Mouse (Mus musculus) midbrain, embryonic 14.5 days (tissue): ENCODE results near the gene Ip6k1. TPM values are rescaled to one million over a fixed set of nuclear protein-coding genes. Genes with fewer than 3 reads are reported as not detected.
A peak's percentile ranks its signal among the peaks of the same experiment; 100 is the strongest.
"Not testable (repeated sequence)": the region's sequence is repeated elsewhere in the genome, so short reads cannot be mapped to it uniquely, and the experiment has no call there.

Experiments
- ATAC-seq: fragments of 200-750 bp; cut with Nextera tagmentation; 2 replicates; pipeline ENCODE4 v1.8.0; 2017; ENCODE audit warnings: moderate number of reproducible peaks, moderate library complexity; ENCODE audit not compliant: low FRiP score, low TSS enrichment
- DNase-seq: peaks from one replicate; pipeline ENCODE4 v3.0.0-alpha.2; 2015
- H3K27ac ChIP-seq: fragments of 300-500 bp; sonication (generic); replicated peaks from 2 replicates; pipeline ENCODE4 v1.5.1; 2014; ENCODE audit warnings: mild to moderate bottlenecking, low read depth, low read length, moderate library complexity
- H3K27me3 ChIP-seq: fragments of 300-500 bp; sonication (generic); 2 replicates; pipeline ENCODE4 v1.6.1; 2014; ENCODE audit warnings: low read length, control low read depth, mixed read lengths; ENCODE audit not compliant: control insufficient read depth, insufficient read depth
- H3K36me3 ChIP-seq: fragments of 300-500 bp; sonication (generic); 2 replicates; pipeline ENCODE4 v1.6.1; 2014; ENCODE audit warnings: low read length, control low read depth; ENCODE audit not compliant: control insufficient read depth, insufficient read depth
- H3K4me1 ChIP-seq: fragments of 300-500 bp; sonication (generic); 2 replicates; pipeline ENCODE4 v1.6.1; 2014; ENCODE audit warnings: mild to moderate bottlenecking, antibody characterized with exemption, low read length, control low read depth; ENCODE audit not compliant: control insufficient read depth, insufficient read depth
- H3K4me2 ChIP-seq: fragments of 300-500 bp; sonication (generic); 2 replicates; pipeline ENCODE4 v1.6.1; 2014; ENCODE audit warnings: mild to moderate bottlenecking, low read length, moderate library complexity
- H3K4me3 ChIP-seq: fragments of 300-500 bp; sonication (generic); replicated peaks from 2 replicates; pipeline ENCODE4 v1.5.1; 2014; ENCODE audit warnings: low read depth, low read length
- H3K9ac ChIP-seq: fragments of 300-500 bp; sonication (generic); replicated peaks from 2 replicates; pipeline ENCODE4 v1.6.1; 2014; ENCODE audit warnings: mild to moderate bottlenecking, low read length, moderate library complexity
- H3K9me3 ChIP-seq: fragments of 300-500 bp; sonication (generic); 2 replicates; pipeline ENCODE4 v1.6.1; 2016; ENCODE audit warnings: low read length, control low read depth, mixed read lengths; ENCODE audit not compliant: control insufficient read depth
- WGBS: fragments of 180-500 bp; shearing (Covaris S2); extraction: QIAGEN DNeasy Blood & Tissue Kit; methylation state at CpG from one replicate; pipeline ENCODE4 v1.1.7; 2014; 5-methylcytosine and 5-hydroxymethylcytosine counted together
- polyA plus RNA-seq: library from polyadenylated mRNA; unstranded; fragments of >200 nt; fragmentation: Nextera tagmentation; extraction: Ambion mirVana; gene quantifications from 2 replicates; pipeline ENCODE4 v1.2.1, GENCODE M21; 2014

The Ip6k1 gene
- polyA plus RNA-seq, 1 experiment from 2014 or later = 61.1 TPM

DNA sequence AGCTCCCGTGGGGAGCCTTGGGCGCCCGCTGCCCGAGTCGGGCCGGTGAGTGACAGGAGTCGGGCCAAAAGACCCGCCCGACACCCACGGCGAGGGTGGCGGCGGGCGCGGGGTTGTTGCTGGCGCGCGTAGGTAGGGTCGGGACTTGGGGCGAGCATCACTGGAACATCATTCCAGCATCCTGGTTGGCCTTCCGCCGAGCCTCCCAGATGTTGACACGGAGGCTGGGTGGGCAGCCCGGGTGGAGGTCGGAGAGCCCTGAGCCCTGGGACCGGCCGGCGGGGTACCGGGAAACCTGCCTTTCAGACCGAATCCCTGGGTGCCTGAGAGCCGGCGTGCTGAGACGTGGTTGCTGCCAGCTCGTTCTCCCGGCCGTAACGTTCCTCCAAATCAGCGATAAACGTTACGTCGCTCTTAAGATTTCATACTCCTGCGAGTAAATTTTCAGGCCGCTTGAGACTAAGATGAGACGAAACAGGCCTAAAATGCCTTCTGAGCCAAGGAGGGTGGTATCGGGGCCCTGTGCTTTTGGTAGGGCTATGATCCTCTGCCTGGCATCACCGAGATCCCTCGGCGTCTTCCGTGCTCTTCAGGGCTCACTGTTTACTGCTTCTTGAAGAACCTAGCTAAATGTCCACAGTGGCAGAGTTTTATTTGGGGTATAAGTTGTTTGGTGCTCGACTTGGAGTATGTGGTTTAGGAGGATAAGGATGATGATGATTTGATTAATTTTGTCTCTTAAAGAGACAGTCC, 653 bp downstream of the Ip6k1 start:
- ATAC-seq (peak; percentile 76; the same call in 1 of the 2 replicates), DNase-seq (peak; percentile 53)
- peak overlapping the region; percentile 94 for H3K9ac ChIP-seq
- H3K4me3 ChIP-seq = peak overlapping the region; percentile 96
- H3K9me3 ChIP-seq = no peaks in the 10 kb centered on the region
- WGBS = under 1% methylated on average over 50 of the region's 50 CpGs
- H3K36me3 ChIP-seq = no peaks in the 10 kb centered on the region
- H3K4me2 ChIP-seq = peak overlapping the region; percentile 90
- no peaks in the 10 kb centered on the region for H3K27me3 ChIP-seq
- H3K27ac ChIP-seq = peak overlapping the region; percentile 95
- H3K4me1 ChIP-seq = peaks cover 23% of the 10 kb centered on the region

DNA sequence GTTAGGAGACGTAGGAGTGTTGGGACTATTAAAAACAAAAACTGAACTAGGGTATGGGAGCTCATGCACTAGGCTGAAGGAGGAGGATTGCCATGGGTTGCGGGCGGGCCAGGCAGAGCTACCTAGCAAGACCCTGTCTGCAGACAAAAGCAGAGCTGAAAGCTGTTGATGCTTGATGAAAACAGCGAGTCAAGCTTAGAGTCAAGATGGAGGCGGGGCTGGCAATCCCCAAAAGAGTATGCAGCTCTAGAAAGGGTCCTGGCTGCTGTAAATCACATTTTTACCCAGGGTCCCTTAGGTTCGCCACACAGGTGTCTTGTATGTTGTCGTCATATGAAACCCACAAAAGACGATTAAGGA, 1.2 kb downstream of the Ip6k1 start:
- H3K4me2 ChIP-seq = peak overlapping the region; percentile 90
- peak; percentile 60 for DNase-seq
- H3K36me3 ChIP-seq = no peaks in the 10 kb centered on the region
- no peak for ATAC-seq
- 19% methylated on average over 8 of the region's 8 CpGs for WGBS
- peak overlapping the region; percentile 95 for H3K27ac ChIP-seq
- peak overlapping the region; percentile 96 for H3K4me3 ChIP-seq
- H3K27me3 ChIP-seq = no peaks in the 10 kb centered on the region
- H3K9ac ChIP-seq = peak overlapping the region; percentile 94
- H3K4me1 ChIP-seq = peaks cover 23% of the 10 kb centered on the region
- H3K9me3 ChIP-seq = no peaks in the 10 kb centered on the region

DNA sequence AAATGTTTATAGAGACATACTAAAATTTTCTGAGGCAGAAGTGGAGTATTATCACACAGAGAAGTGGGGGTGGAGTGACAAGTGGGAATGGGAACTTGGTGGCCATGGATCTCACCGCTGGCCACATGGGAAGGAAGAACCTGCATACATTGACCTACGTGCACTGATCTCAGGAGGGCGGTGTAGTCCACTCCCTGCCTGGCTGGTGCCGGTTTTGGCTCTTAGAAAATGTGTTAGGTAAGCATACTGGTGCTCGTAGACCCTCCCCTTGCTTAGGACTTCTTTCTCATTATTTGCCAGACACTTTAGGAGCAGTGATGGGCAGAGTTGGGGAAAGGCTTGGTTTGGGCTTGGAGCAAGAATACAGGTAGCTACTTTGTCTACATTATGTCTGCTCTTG, 5.7 kb downstream of the Ip6k1 start:
- H3K36me3 ChIP-seq = 0 out of 2 replicates have a peak, but pooled peaks cover 7% of the 10 kb centered on the region
- H3K9me3 ChIP-seq = no peaks in the 10 kb centered on the region
- DNase-seq = no peak
- no peak overlapping the region for H3K4me2 ChIP-seq
- no peak for ATAC-seq
- 94% methylated on average over 5 of the region's 5 CpGs for WGBS
- H3K27ac ChIP-seq = no peak overlapping the region
- H3K27me3 ChIP-seq = no peaks in the 10 kb centered on the region
- H3K4me3 ChIP-seq = no peak overlapping the region
- H3K4me1 ChIP-seq = peaks cover 17% of the 10 kb centered on the region
- no peak overlapping the region for H3K9ac ChIP-seq

DNA sequence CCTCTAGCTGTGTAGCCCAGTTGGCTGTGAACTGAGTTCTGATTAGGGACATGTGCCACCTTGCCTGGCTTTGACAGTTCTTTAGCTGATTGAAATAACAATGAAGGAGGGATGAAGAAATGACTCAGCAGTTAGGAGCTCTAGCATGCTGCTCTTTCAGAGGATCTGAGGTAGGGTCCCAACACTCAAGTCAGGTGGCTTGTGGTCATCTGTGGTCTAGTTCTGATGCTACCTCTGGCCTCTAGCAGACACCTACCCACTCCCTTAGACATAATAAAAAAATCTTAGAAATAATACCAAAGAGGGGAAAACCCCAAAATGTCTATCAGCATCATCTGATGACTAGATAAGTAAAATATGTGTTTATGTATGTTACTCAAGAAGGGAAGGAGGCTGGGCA, 8.1 kb downstream of the Ip6k1 start:
- Histone ChIP-seq H3K27ac (no peak overlapping the region), H3K4me3 (no peak overlapping the region), H3K9ac (no peak overlapping the region), H3K4me2 (no peak overlapping the region), H3K4me1 (peaks cover 1% of the 10 kb centered on the region; the same call in 1 of the 2 replicates), H3K9me3 (no peaks in the 10 kb centered on the region), H3K27me3 (no peaks in the 10 kb centered on the region), H3K36me3 (0 out of 2 replicates have a peak, but pooled peaks cover 7% of the 10 kb centered on the region)
- ATAC-seq (no peak), DNase-seq (no peak)

DNA sequence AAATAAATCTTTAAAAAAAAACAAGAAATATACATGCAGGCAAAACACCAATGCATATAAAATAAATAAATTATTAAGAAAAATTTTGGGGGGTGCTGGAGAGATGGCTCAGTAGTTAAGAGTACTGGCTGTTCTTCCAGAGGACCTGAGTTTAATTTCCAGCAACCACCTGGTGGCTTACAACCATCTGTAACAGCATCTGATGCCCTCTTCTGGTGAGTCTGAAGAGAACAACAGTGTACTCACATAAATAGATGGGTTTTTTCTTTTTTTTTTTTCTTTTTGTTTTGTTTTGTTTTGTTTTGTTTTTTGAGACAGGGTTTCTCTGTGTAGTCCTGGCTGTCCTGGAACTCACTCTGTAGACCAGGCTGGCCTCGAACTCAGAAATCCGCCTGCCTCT, 11.3 kb downstream of the Ip6k1 start:
- not testable (repeated sequence) for ATAC-seq, DNase-seq, H3K4me1 ChIP-seq, H3K27me3 ChIP-seq, H3K9ac ChIP-seq, H3K4me3 ChIP-seq, H3K27ac ChIP-seq, H3K4me2 ChIP-seq, H3K9me3 ChIP-seq
- peaks cover 11% of the 10 kb centered on the region; the same call in 1 of the 2 replicates for H3K36me3 ChIP-seq
- WGBS = 98% methylated on average over 2 of the region's 2 CpGs

DNA sequence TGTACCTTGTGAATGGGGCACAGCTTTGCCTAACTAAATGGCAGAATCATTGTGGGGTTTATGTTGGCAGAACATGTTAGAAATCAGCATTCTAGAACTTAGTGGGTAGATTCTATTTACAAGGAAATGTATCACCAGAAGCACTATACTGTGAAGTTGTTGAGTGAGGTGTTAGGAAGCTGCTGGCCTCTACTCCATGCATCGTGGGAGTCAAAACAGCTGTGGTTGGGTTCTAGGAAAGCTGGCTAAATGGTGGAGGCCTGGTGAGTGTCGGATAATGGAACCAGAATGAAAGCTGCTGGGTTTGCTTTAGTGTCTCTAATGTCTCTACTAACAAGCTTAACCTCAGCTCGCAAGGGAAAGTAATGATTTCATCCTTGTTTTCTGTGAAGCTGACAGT, 14.8 kb downstream of the Ip6k1 start:
- Histone ChIP-seq H3K36me3 (peaks cover 11% of the 10 kb centered on the region; the same call in 1 of the 2 replicates), H3K4me1 (no peaks in the 10 kb centered on the region), H3K9me3 (no peaks in the 10 kb centered on the region), H3K27me3 (no peaks in the 10 kb centered on the region), H3K9ac (no peak overlapping the region), H3K4me3 (no peak overlapping the region), H3K27ac (no peak overlapping the region), H3K4me2 (no peak overlapping the region)
- DNase-seq (no peak), ATAC-seq (no peak)
- WGBS = 77% methylated on average over 3 of the region's 3 CpGs

DNA sequence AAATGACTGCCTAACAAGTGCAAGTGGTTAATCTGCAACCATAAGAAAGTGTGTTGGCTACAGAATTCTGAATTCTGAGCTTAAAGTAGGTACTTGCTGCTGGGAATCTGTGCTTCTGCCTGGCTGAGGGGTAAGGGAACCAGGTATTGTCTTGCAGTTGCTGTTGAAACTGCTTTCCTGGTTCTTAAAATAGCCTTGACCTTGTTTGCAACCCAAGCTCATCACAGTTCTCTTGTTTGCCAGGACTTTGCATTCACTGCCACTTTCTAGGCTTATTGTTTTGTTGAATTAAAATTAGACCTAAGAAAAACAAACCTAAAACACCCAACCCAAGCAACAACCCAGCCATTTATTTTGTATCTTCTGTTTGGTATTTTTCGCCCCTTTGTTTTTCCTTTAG, 18.4 kb downstream of the Ip6k1 start:
- Histone ChIP-seq H3K4me1 (no peaks in the 10 kb centered on the region), H3K9me3 (no peaks in the 10 kb centered on the region), H3K27me3 (no peaks in the 10 kb centered on the region), H3K9ac (no peak overlapping the region), H3K4me3 (no peak overlapping the region), H3K27ac (no peak overlapping the region), H3K36me3 (peaks cover 22% of the 10 kb centered on the region), H3K4me2 (no peak overlapping the region)
- 96% methylated on average over 1 of the region's 1 CpGs for WGBS
- no peak for DNase-seq
- no peak for ATAC-seq

DNA sequence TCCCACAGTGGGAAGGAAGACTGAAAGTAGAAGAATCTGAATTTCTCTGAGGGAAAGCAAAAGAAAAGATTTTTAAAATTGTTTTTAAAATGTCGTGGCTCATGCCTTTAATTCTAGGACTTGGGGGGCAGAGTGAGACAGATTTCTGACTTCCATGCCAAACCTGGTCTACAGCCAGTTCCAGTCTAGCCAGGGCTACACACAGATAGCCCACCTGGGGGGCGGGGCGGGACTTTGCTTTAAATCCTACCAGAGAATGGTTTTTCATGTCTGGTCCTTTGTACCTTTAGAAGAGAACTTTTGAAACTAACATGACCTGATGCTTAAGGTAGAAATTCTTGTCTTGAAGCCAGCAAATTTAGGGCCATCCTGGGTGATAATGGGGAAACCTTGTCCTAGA, 20.9 kb downstream of the Ip6k1 start:
- 92% methylated on average over 3 of the region's 3 CpGs for WGBS
- H3K27ac ChIP-seq = no peak overlapping the region
- H3K4me3 ChIP-seq = no peak overlapping the region
- H3K4me1 ChIP-seq = no peaks in the 10 kb centered on the region
- ATAC-seq = no peak
- H3K9me3 ChIP-seq = no peaks in the 10 kb centered on the region
- DNase-seq = no peak
- H3K9ac ChIP-seq = no peak overlapping the region
- H3K36me3 ChIP-seq = peaks cover 38% of the 10 kb centered on the region
- no peaks in the 10 kb centered on the region for H3K27me3 ChIP-seq
- H3K4me2 ChIP-seq = no peak overlapping the region

DNA sequence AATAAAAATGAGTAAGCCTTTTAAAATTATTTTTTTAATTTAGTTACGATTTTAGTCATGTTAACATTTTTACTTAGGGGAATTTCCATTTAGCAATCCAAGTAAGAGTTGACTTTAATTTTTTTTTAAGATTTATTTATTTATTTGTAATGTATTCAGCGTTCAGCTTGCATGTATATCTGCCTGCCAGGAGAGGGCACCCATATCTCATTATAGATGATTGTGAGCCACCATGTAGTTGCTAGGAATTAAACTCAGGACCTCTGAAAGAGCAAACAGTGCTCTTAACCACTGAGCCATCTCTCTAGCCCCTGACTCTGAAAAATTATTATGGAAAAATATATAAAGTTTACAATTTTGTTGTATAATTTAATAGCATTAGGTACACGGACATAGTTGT, 24.3 kb downstream of the Ip6k1 start:
- no peak overlapping the region for H3K4me3 ChIP-seq
- DNase-seq (no peak), ATAC-seq (no peak)
- H3K27ac ChIP-seq = no peak overlapping the region
- no peaks in the 10 kb centered on the region for H3K27me3 ChIP-seq
- H3K4me2 ChIP-seq = no peak overlapping the region
- H3K9me3 ChIP-seq = no peaks in the 10 kb centered on the region
- no peaks in the 10 kb centered on the region for H3K4me1 ChIP-seq
- 91% methylated on average over 3 of the region's 3 CpGs for WGBS
- no peak overlapping the region for H3K9ac ChIP-seq
- peaks cover 43% of the 10 kb centered on the region for H3K36me3 ChIP-seq
